Mouse (Mus musculus) embryonic facial prominence, embryonic 11.5 days (tissue): ENCODE data around the gene Gstk1. TPM values are rescaled to one million over a fixed set of nuclear protein-coding genes. Genes with fewer than 3 reads are reported as not detected.

ENCODE experiments used
- ATAC-seq: fragments of 200-750 bp; cut with Nextera tagmentation; replicated peaks from 2 replicates; pipeline ENCODE4 v1.8.0; 2017; ENCODE audit warnings: low read depth; ENCODE audit not compliant: insufficient number of reproducible peaks, low FRiP score, low TSS enrichment
- DNase-seq: peaks from one replicate; pipeline ENCODE4 v3.0.0-alpha.2; 2015; ENCODE audit warnings: low spot score
- H3K27ac ChIP-seq: fragments of 300-500 bp; sonication (generic); replicated peaks from 2 replicates; pipeline ENCODE4 v1.5.1; 2014; ENCODE audit warnings: mild to moderate bottlenecking, low read depth, low read length, control low read depth
- H3K27me3 ChIP-seq: fragments of 300-500 bp; sonication (generic); 2 replicates; pipeline ENCODE4 v1.6.1; 2014; ENCODE audit warnings: mild to moderate bottlenecking, low read length, moderate library complexity, mixed read lengths; ENCODE audit not compliant: control insufficient read depth, insufficient read depth
- H3K36me3 ChIP-seq: fragments of 300-500 bp; sonication (generic); replicated peaks from 2 replicates; pipeline ENCODE4 v1.6.1; 2014; ENCODE audit warnings: low read depth, mild to moderate bottlenecking, low read length, moderate library complexity, mixed read lengths; ENCODE audit not compliant: control insufficient read depth, insufficient read depth
- H3K4me1 ChIP-seq: fragments of 300-500 bp; sonication (generic); 2 replicates; pipeline ENCODE4 v1.6.1; 2014; ENCODE audit warnings: low read length, mixed read lengths; ENCODE audit not compliant: control insufficient read depth, insufficient read depth
- H3K4me2 ChIP-seq: fragments of 300-500 bp; sonication (generic); 2 replicates; pipeline ENCODE4 v1.6.1; 2014; ENCODE audit warnings: low read depth, mild to moderate bottlenecking, control low read depth, low read length, moderate library complexity
- H3K4me3 ChIP-seq: fragments of 300-500 bp; sonication (generic); 2 replicates; pipeline ENCODE4 v1.5.1; 2014; ENCODE audit warnings: low read depth, low read length, control low read depth
- H3K9ac ChIP-seq: fragments of 300-500 bp; sonication (generic); replicated peaks from 2 replicates; pipeline ENCODE4 v1.6.1; 2014; ENCODE audit warnings: mild to moderate bottlenecking, control low read depth, low read length
- H3K9me3 ChIP-seq: fragments of 300-500 bp; sonication (generic); replicated peaks from 2 replicates; pipeline ENCODE4 v1.6.1; 2016; ENCODE audit warnings: mild to moderate bottlenecking, low read length, inconsistent platforms, mixed read lengths; ENCODE audit not compliant: control insufficient read depth
- WGBS: fragments of 180-500 bp; shearing (Covaris S2); extraction: QIAGEN DNeasy Blood & Tissue Kit; methylation state at CpG from one replicate; pipeline ENCODE4 v1.1.7; 2014; 5-methylcytosine and 5-hydroxymethylcytosine counted together
- polyA plus RNA-seq: library from polyadenylated mRNA; unstranded; fragments of >200 nt; fragmentation: Nextera tagmentation; extraction: Ambion mirVana; gene quantifications from 2 replicates; pipeline ENCODE4 v1.2.1, GENCODE M21; 2014

The Gstk1 gene
- polyA plus RNA-seq, 1 experiment from 2014 or later = 23.8 TPM

- DNase-seq = no peak
- H3K4me2 ChIP-seq = no peak overlapping the region
- H3K27ac ChIP-seq = no peak overlapping the region
- no peaks in the 10 kb centered on the region for H3K4me1 ChIP-seq
- H3K36me3 ChIP-seq = no peaks in the 10 kb centered on the region
- 91% methylated on average over 3 of the region's 3 CpGs for WGBS
- no peaks in the 10 kb centered on the region for H3K9me3 ChIP-seq
- no peak overlapping the region for H3K4me3 ChIP-seq
- H3K27me3 ChIP-seq = no peaks in the 10 kb centered on the region
- no peak for ATAC-seq
- no peak overlapping the region for H3K9ac ChIP-seq
Observed at GRCm38 (mm10) chr6:42231191-42231590, 14.5 kb upstream of the Gstk1 start.

GRCm38 (mm10) chr6:42237276-42237805 lies 8.4 kb upstream of the Gstk1 start:
- Histone ChIP-seq H3K36me3 (no peaks in the 10 kb centered on the region), H3K4me3 (no peak overlapping the region), H3K4me1 (no peaks in the 10 kb centered on the region), H3K27me3 (no peaks in the 10 kb centered on the region), H3K9ac (no peak overlapping the region), H3K9me3 (no peaks in the 10 kb centered on the region), H3K4me2 (no peak overlapping the region), H3K27ac (no peak overlapping the region)
- WGBS = 74% methylated on average over 6 of the region's 6 CpGs
- DNase-seq (no peak), ATAC-seq (no peak)

GRCm38 (mm10) chr6:42241311-42242045 lies 4.3 kb upstream of the Gstk1 start:
- H3K27me3 ChIP-seq = no peaks in the 10 kb centered on the region
- 66% methylated on average over 6 of the region's 6 CpGs for WGBS
- H3K4me2 ChIP-seq = no peak overlapping the region
- no peak overlapping the region for H3K9ac ChIP-seq
- DNase-seq (no peak), ATAC-seq (no peak)
- no peaks in the 10 kb centered on the region for H3K9me3 ChIP-seq
- H3K27ac ChIP-seq = no peak overlapping the region
- H3K36me3 ChIP-seq = no peaks in the 10 kb centered on the region
- H3K4me1 ChIP-seq = no peaks in the 10 kb centered on the region
- H3K4me3 ChIP-seq = no peak overlapping the region

- Histone ChIP-seq H3K27me3 (no peaks in the 10 kb centered on the region), H3K4me3 (no peak overlapping the region), H3K36me3 (no peaks in the 10 kb centered on the region), H3K4me2 (no peak overlapping the region), H3K4me1 (no peaks in the 10 kb centered on the region), H3K9ac (no peak overlapping the region), H3K9me3 (no peaks in the 10 kb centered on the region), H3K27ac (no peak overlapping the region)
- ATAC-seq = no peak
- WGBS = 10% methylated on average over 8 of the region's 8 CpGs
- DNase-seq = no peak
Observed at GRCm38 (mm10) chr6:42247173-42247572, 1.4 kb downstream of the Gstk1 start.

GRCm38 (mm10) chr6:42247981-42248380 lies 2.2 kb downstream of the Gstk1 start:
- H3K27me3 ChIP-seq = no peaks in the 10 kb centered on the region
- DNase-seq (no peak), ATAC-seq (no peak)
- no peaks in the 10 kb centered on the region for H3K36me3 ChIP-seq
- no peaks in the 10 kb centered on the region for H3K4me1 ChIP-seq
- H3K9ac ChIP-seq = no peak overlapping the region
- H3K4me3 ChIP-seq = no peak overlapping the region
- no peak overlapping the region for H3K27ac ChIP-seq
- no peaks in the 10 kb centered on the region for H3K9me3 ChIP-seq
- no peak overlapping the region for H3K4me2 ChIP-seq
- 75% methylated on average over 1 of the region's 1 CpGs for whole genome bisulfite sequencing

- DNase-seq (no peak), ATAC-seq (no peak)
- Histone ChIP-seq H3K4me3 (no peak overlapping the region), H3K4me2 (no peak overlapping the region), H3K9ac (no peak overlapping the region), H3K36me3 (no peaks in the 10 kb centered on the region), H3K27ac (no peak overlapping the region), H3K4me1 (no peaks in the 10 kb centered on the region), H3K9me3 (no peaks in the 10 kb centered on the region), H3K27me3 (no peaks in the 10 kb centered on the region)
- WGBS = 85% methylated on average over 4 of the region's 4 CpGs
Observed at GRCm38 (mm10) chr6:42251791-42252190, 6.1 kb downstream of the Gstk1 start.

- Histone ChIP-seq H3K4me2 (no peak overlapping the region), H3K27ac (no peak overlapping the region), H3K36me3 (no peaks in the 10 kb centered on the region), H3K4me1 (no peaks in the 10 kb centered on the region), H3K9me3 (no peaks in the 10 kb centered on the region), H3K27me3 (no peaks in the 10 kb centered on the region), H3K4me3 (no peak overlapping the region), H3K9ac (no peak overlapping the region)
- ATAC-seq (no peak), DNase-seq (no peak)
- 79% methylated on average over 2 of the region's 2 CpGs for WGBS
Observed at GRCm38 (mm10) chr6:42253103-42253502, 7.4 kb downstream of the Gstk1 start.

GRCm38 (mm10) chr6:42257303-42257863 lies 11.6 kb downstream of the Gstk1 start:
- no peak overlapping the region for H3K4me3 ChIP-seq
- no peaks in the 10 kb centered on the region for H3K27me3 ChIP-seq
- H3K4me2 ChIP-seq = no peak overlapping the region
- H3K9ac ChIP-seq = no peak overlapping the region
- 13% methylated on average over 11 of the region's 11 CpGs for WGBS
- H3K27ac ChIP-seq = no peak overlapping the region
- ATAC-seq (peak; percentile 73; the same call in 1 of the 2 replicates), DNase-seq (peak; percentile 72)
- no peaks in the 10 kb centered on the region for H3K4me1 ChIP-seq
- no peaks in the 10 kb centered on the region for H3K9me3 ChIP-seq
- H3K36me3 ChIP-seq = no peaks in the 10 kb centered on the region
